Mouse (Mus musculus) embryo, embryonic 11 days (tissue): ENCODE data around the gene Samm50.

Experiments used
- DNase-seq: peaks from one replicate; pipeline ENCODE4 v3.0.0-alpha.2; 2015

Samm50 gene

DNA sequence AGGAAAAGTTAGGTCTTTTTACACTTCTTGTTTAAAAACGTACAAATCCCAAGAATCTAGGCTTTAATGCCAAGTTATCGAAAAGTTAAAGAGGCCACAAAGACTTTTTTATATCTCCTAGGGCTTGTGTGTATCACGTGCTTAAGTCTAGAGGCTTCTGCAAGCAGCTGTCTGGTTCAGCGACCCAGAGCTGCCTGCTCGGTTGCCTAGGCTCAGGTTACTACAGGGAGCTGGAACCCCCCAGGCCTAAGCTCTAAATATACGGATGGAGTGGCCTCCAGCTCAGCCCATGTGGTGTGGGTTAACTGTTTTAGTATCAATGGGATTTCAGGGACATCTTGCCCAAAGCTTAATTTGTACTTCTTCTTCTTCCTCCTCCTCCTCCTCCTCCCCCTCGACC, 49.5 kb downstream of the Samm50 start:
- peak; percentile 70 for DNase-seq

DNA sequence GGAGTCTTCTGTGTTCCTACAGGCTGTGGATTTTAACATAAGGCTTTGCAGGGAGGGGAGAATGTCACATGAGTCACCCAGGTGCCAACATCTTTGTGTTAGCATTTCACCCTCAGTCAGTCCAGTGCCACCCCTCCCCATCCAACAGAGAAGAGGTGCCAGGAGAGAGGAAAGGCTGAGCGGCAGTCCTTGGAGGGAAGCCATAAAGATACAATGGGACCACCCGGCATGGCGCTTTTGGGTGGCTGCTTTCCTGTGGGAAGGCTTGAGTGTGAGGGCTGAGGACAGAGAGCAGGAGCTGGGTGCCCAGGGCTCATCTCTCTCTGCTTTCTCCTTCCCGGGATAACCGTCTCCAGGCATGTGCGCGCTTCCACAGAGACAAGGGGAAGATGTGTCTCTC, 53.1 kb downstream of the Samm50 start:
- no peak for DNase-seq

DNA sequence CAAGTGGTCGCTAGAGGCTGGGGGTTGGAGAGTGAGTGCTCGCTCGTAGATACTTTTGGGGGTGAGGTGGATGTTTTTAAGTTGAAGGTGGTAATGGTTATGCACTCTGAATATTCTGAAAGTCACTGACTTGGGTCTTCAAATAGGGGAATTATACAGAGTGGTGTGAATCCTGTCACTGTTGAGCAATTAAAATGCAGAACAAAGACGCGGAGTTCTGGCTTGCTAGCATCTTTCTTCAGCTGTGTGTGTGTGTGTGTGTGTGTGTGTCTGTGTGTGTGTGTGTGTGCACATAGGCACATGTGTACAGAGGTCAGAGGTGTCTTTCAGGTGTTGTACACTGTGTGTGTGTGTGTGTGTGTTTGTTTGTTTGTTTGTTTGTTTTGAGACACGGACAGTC, 54.2 kb downstream of the Samm50 start:
- DNase-seq, result no peak

DNA sequence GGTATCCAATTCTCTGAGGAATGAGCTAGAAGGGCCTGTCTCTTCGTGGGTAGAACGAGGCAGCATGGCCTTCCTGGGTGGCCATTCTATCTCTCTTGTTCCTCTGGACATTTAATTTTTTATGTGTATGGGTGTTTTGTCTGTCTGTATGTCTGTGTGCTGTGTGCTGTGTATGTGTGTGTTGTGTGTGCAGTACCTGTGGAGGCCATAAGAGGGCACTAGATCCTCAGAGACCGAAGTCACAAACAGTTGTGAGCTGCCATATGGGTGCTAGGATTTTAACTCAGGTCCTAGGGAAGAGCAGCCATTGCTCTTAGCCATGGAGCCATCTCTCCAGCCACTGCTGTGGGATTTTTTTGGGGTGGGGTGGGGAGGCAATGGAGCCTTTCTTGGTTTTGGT, 55.3 kb downstream of the Samm50 start:
- no peak for DNase-seq

DNA sequence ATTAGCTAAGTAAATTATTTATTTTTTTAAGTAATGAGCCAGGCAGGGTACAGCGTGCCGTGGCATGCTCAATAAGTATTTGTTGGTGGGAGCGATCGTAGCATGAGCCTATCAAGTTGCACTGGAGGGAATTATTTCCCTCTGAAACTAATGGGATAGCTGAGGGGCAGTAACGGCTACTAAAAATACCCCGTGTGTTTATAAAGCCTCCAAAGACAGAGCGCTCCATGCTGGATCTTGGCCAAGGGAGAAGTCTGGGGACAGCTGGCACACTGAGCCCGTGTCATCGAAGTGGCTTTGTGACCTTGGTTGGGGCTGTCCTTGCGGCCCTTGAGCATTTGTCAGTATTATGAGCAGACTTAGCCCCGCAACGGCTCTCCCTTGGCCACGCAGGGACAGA, 59.2 kb downstream of the Samm50 start:
- no peak for DNase-seq

GRCm38 (mm10) chr15:84252645-84253044, 60.6 kb downstream of the Samm50 start:
- no peak for DNase-seq

DNA sequence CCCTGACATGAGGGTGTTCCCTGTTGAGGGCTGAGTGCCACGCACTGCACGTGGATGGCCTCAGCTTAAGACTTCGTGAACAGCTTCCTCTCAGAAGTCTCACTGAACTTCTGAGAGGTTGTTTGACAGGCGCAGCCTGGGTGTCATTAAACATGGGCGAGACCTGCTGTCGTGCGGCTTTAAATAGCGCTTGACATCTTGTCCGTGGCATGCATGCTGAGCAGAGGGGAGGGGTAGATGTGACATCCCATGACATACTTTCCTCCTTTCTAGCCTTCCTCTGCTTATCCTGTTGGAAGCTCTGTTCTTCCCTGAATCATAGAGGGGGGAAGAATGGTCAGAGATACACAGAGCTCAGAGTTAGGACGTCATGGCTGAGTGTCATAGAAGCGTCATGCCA, 61.7 kb downstream of the Samm50 start:
- no peak for DNase-seq

DNA sequence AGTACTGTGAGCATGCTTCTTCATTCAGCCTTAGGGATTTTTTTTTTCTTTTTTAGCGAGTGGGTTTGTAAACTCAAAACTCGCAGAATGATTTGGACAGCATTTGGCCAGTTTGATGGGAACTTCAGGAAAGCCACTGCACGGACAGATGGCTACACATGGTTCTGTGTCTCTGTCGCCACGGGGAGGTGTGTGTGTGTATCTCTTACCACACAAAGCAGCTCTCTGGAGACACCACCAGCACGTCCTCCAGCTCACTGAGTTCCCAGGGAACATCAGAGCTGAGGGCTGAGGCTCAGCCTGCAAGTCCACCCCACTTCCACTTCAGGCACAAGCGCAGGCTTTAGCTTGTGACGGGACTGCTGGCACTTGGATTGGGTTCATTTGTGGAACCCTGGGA, 62.3 kb downstream of the Samm50 start:
- DNase-seq, result no peak

GRCm38 (mm10) chr15:84256254-84256850, 64.3 kb downstream of the Samm50 start:
- no peak for DNase-seq

- no peak for DNase-seq
These were observed 64.8 kb downstream of the Samm50 start for GRCm38 (mm10) chr15:84256864-84257263.

GRCm38 (mm10) chr15:84258602-84259355, 66.7 kb downstream of the Samm50 start:
- no peak for DNase-seq

DNA sequence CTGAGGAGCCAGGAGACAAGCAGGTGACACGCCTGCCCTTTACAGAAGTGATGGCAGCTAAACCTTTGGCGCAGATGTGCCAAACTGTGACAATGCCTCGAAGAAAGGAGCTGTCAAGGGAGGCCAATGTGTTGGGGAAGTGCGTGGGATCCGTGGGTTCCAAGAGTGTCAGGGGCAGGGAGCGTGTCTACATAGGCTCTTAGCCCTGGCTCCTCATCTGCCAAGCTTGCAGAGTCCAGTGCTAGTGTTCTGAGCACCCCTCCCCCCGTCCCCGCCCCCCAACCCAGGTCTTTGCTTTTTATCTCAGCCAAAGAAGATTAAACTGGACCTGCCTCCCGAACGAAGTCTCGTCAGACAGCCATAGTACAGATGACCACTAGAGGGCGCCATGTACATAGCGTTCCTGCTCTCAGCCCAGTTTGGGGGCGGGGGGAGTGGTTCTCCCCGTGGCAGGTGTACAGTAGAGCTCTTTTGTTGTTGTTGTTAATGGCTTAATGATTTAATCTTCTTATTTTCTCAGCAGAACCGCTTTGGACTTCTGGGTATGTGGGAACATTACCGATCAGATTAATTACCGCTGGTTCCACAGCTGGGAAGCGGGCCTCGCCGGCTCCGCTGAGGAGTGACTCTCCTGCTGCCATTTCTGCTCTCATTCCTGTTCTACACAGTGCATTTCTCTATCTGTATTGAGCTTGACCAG, 68.2 kb downstream of the Samm50 start:
- peak; percentile 90 for DNase-seq

- no peak for DNase-seq
These were observed 70.6 kb downstream of the Samm50 start for GRCm38 (mm10) chr15:84262630-84263029.

DNA sequence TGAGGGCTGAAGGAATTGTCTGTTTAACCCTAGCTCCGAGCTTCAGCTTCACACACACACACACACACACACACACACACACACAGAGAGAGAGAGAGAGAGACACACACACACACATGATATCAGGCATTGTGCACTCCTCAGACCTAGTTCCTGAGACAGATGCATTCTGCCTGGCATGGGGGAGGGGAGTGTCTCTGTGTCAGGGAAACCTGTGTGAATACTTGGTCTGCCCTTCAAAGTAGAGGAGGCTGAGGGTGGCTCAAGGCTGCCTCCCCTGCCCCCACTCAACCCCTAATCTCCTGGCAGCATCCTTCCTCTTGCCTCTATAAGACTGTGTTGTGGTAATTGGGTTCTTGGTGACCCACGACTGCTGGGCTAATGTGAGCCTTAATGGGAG, 71.5 kb downstream of the Samm50 start:
- no peak for DNase-seq

- DNase-seq, result no peak
These were observed 73.1 kb downstream of the Samm50 start for GRCm38 (mm10) chr15:84265141-84265540.

GRCm38 (mm10) chr15:84266290-84266689, 74.2 kb downstream of the Samm50 start:
- DNase-seq, result no peak
